Mouse (Mus musculus): ENCODE data around the gene Pnck. TPM values are rescaled to one million over a fixed set of nuclear protein-coding genes. Genes with fewer than 3 reads are reported as not detected.
A peak's percentile ranks its signal among the peaks of the same experiment; 100 is the strongest.

Gene Pnck
- total and polyA plus RNA-seq, 3 experiments = not detected

GRCm38 (mm10) chrX:73637415-73637814 lies 22.5 kb downstream of the Pnck start:
- DNase-seq (ENCODE audit: extremely low read depth) = no peak
- Histone ChIP-seq H3K9me3 (replicated peaks; ENCODE audit: low read length) (no peaks in the 10 kb centered on the region), H3K36me3 (replicated peaks in 1 of 2; ENCODE audit: control insufficient read depth in 1 of 2, insufficient read depth in 1 of 2, low read length in 1 of 2) (no peaks in the 10 kb centered on the region), H3K4me3 (replicated peaks in 1 of 3; ENCODE audit: low read depth in 2 of 3, low read length in 2 of 3, poor library complexity in 1 of 3) (no peak overlapping the region), H3K4me1 (ENCODE audit: control insufficient read depth in 1 of 2, insufficient read depth in 2 of 2) (peaks cover 5 to 9% of the 10 kb centered on the region in 2 experiments; a peak in 3 of 4 replicates), H3K79me2 (replicated peaks; ENCODE audit: control insufficient read depth, extremely low read depth, insufficient read depth, poor library complexity, severe bottlenecking) (no peaks in the 10 kb centered on the region), H3K4me2 (ENCODE audit: insufficient read depth, low read depth, poor library complexity, severe bottlenecking) (no peak overlapping the region), H3K27me3 (replicated peaks) (no peaks in the 10 kb centered on the region), H3K9ac (ENCODE audit: insufficient read depth, low read depth) (no peak overlapping the region), H3K27ac (ENCODE audit: insufficient read depth, low read depth) (no peak overlapping the region)
- TF ChIP-seq NRF1 (IDR thresholded peaks at IDR 0.05; ENCODE audit: low read depth, low read length) (no peak), MXI1 (IDR thresholded peaks at IDR 0.05; ENCODE audit: low read depth, low read length) (no peak), USF2 (conservative IDR thresholded peaks at IDR 0.05; ENCODE audit: low read depth, low read length) (no peak), MEF2A (IDR thresholded peaks at IDR 0.05; ENCODE audit: borderline replicate concordance, low read depth, low read length) (no peak), UBTF (IDR thresholded peaks at IDR 0.05; ENCODE audit: low read depth, low read length) (no peak), TBP (conservative IDR thresholded peaks at IDR 0.05; ENCODE audit: low read depth, low read length) (no peak), MAX (IDR thresholded peaks at IDR 0.05; ENCODE audit: low read length) (no peak), MAFK (IDR thresholded peaks at IDR 0.05; ENCODE audit: insufficient replicate concordance, low read length) (no peak), BHLHE40 (IDR thresholded peaks at IDR 0.05; ENCODE audit: low read depth, low read length) (no peak), POLR2A (IDR thresholded peaks at IDR 0.05; ENCODE audit: low read depth, low read length) (no peak), EP300 (IDR thresholded peaks at IDR 0.05; ENCODE audit: low read length) (no peak), NELFE (IDR thresholded peaks at IDR 0.05; ENCODE audit: low read depth, low read length) (no peak), TCF12 (IDR thresholded peaks at IDR 0.05; ENCODE audit: low read depth, low read length) (no peak)
- dilution Hi-C loops (cut with MboI; ENCODE audit: extremely low pct_ligation_motif_present, extremely low pct_unique_long_range_greater_than_20kb, low sequenced_read_pairs) = no loop called here
- in situ Hi-C loops (cut with MboI; ENCODE audit: low pct_ligation_motif_present, low pct_unique_long_range_greater_than_20kb, low sequenced_read_pairs) = no loop called here

GRCm38 (mm10) chrX:73635425-73635824 lies 24.5 kb downstream of the Pnck start:
- peak overlapping the region; percentile 5; the same call in 1 of the 2 replicates for H3K4me2 ChIP-seq (ENCODE audit: insufficient read depth, low read depth, poor library complexity, severe bottlenecking)
- dilution Hi-C loops (cut with MboI; ENCODE audit: extremely low pct_ligation_motif_present, extremely low pct_unique_long_range_greater_than_20kb, low sequenced_read_pairs) = no loop called here

GRCm38 (mm10) chrX:73626981-73627380 lies 32.9 kb downstream of the Pnck start:
- dilution Hi-C loops (cut with MboI; ENCODE audit: extremely low pct_ligation_motif_present, extremely low pct_unique_long_range_greater_than_20kb, low sequenced_read_pairs) = no loop called here
- TF ChIP-seq GABPA (IDR thresholded peaks at IDR 0.05; ENCODE audit: insufficient replicate concordance, low read depth, low read length) (no peak), PAX5 (IDR thresholded peaks at IDR 0.05; ENCODE audit: low read length) (no peak), ETS1 (conservative IDR thresholded peaks at IDR 0.05; ENCODE audit: low read depth, low read length) (no peak), TCF12 (IDR thresholded peaks at IDR 0.05; ENCODE audit: low read depth, low read length) (no peak), MYC (IDR thresholded peaks at IDR 0.05; ENCODE audit: low read depth, low read length) (no peak), SMC3 (IDR thresholded peaks at IDR 0.05; ENCODE audit: low read depth, low read length) (no peak), USF1 (IDR thresholded peaks at IDR 0.05; ENCODE audit: low read depth, low read length) (no peak), USF2 (conservative IDR thresholded peaks at IDR 0.05; ENCODE audit: low read depth, low read length) (no peak)
- in situ Hi-C loops (cut with MboI; ENCODE audit: low pct_ligation_motif_present, low pct_unique_long_range_greater_than_20kb, low sequenced_read_pairs) = no loop called here

More at GRCm38 (mm10) chrX:73635425-73635824, 24.5 kb downstream of the Pnck start:
- peak; percentile 14 for DNase-seq (ENCODE audit: extremely low read depth)
- no peaks in the 10 kb centered on the region for H3K9me3 ChIP-seq (replicated peaks; ENCODE audit: low read length)
- H3K27ac ChIP-seq (ENCODE audit: insufficient read depth, low read depth) = no peak overlapping the region
- H3K9ac ChIP-seq (ENCODE audit: insufficient read depth, low read depth) = no peak overlapping the region
- peaks cover 5 to 13% of the 10 kb centered on the region in 2 experiments; a peak in 3 of 4 replicates for H3K4me1 ChIP-seq (ENCODE audit: control insufficient read depth in 1 of 2, insufficient read depth in 2 of 2)
- H3K79me2 ChIP-seq (replicated peaks; ENCODE audit: control insufficient read depth, extremely low read depth, insufficient read depth, poor library complexity, severe bottlenecking) = no peaks in the 10 kb centered on the region
- no peak overlapping the region for H3K4me3 ChIP-seq (replicated peaks in 1 of 3; ENCODE audit: low read depth in 2 of 3, low read length in 2 of 3, poor library complexity in 1 of 3)
- no peaks in the 10 kb centered on the region for H3K27me3 ChIP-seq (replicated peaks)
- no peaks in the 10 kb centered on the region for H3K36me3 ChIP-seq (replicated peaks in 1 of 2; ENCODE audit: control insufficient read depth in 1 of 2, insufficient read depth in 1 of 2, low read length in 1 of 2)
- TF ChIP-seq POLR2A (IDR thresholded peaks at IDR 0.05; ENCODE audit: low read depth, low read length) (no peak), POLR2AphosphoS2 (IDR thresholded peaks at IDR 0.05; ENCODE audit: low read depth, low read length) (no peak), CHD2 (IDR thresholded peaks at IDR 0.05; ENCODE audit: low read length) (no peak), MYC (IDR thresholded peaks at IDR 0.05; ENCODE audit: low read depth, low read length) (no peak)
- in situ Hi-C loops (cut with MboI; ENCODE audit: low pct_ligation_motif_present, low pct_unique_long_range_greater_than_20kb, low sequenced_read_pairs) = no loop called here

More at GRCm38 (mm10) chrX:73626981-73627380, 32.9 kb downstream of the Pnck start:
- Histone ChIP-seq H3K4me3 (replicated peaks in 1 of 3; ENCODE audit: low read depth in 2 of 3, low read length in 2 of 3, poor library complexity in 1 of 3) (no peak overlapping the region), H3K9ac (ENCODE audit: insufficient read depth, low read depth) (no peak overlapping the region), H3K79me2 (replicated peaks; ENCODE audit: control insufficient read depth, extremely low read depth, insufficient read depth, poor library complexity, severe bottlenecking) (no peaks in the 10 kb centered on the region), H3K4me1 (ENCODE audit: control insufficient read depth in 1 of 2, insufficient read depth in 2 of 2) (peaks cover 0 to 12% of the 10 kb centered on the region in 2 experiments; a peak in 2 of 4 replicates), H3K4me2 (ENCODE audit: insufficient read depth, low read depth, poor library complexity, severe bottlenecking) (no peak overlapping the region), H3K36me3 (replicated peaks in 1 of 2; ENCODE audit: control insufficient read depth in 1 of 2, insufficient read depth in 1 of 2, low read length in 1 of 2) (no peaks in the 10 kb centered on the region), H3K9me3 (replicated peaks; ENCODE audit: low read length) (no peaks in the 10 kb centered on the region), H3K27me3 (replicated peaks) (no peaks in the 10 kb centered on the region), H3K27ac (ENCODE audit: insufficient read depth, low read depth) (no peak overlapping the region)
- DNase-seq (ENCODE audit: extremely low read depth) = no peak
